Mouse (Mus musculus): ENCODE data around the gene Eno3.

The Eno3 gene

DNA sequence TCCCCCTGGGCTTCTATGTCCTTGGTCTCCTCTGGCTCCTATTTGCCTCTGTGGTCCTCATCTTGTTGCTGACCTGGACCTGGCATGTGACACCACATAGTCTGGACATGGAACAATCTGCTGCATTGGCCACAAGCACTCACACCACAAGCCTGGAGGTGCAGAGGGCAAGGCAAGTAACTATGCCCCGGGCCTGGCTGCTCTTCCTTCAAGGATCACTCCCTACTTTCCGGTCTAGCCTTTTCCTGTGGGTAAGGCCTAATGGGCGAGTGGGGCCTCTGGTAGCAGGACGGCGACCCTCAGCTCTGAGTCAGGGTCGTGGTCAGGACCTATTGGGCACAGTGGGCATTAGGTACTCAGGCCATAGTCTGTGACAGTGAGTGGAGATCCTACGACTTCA, 15.8 kb upstream of the Eno3 start:
- DNase-seq (ENCODE audit: extremely low read depth, insufficient read length, low spot score), result no peak

DNA sequence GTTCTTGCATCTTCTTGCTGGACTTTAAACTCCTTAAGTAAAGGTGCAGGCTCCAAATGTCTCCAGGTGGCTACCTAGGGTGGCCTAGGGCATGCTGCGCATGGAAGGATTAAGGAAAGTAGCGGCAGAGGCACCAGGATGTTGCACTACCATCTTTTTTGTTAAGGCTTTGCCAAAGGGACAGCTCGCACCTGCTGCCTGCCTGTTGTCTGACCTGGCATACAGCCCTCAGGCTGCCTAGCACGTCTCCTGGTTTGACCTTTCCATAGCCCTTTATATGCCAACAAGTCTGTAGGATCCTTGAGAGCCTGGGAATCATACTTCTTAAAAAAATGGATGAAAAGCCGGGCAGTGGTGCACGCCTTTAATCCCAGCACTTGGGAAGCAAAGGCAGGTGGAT, 14.0 kb upstream of the Eno3 start:
- no peak for DNase-seq (ENCODE audit: extremely low read depth, insufficient read length, low spot score)

DNA sequence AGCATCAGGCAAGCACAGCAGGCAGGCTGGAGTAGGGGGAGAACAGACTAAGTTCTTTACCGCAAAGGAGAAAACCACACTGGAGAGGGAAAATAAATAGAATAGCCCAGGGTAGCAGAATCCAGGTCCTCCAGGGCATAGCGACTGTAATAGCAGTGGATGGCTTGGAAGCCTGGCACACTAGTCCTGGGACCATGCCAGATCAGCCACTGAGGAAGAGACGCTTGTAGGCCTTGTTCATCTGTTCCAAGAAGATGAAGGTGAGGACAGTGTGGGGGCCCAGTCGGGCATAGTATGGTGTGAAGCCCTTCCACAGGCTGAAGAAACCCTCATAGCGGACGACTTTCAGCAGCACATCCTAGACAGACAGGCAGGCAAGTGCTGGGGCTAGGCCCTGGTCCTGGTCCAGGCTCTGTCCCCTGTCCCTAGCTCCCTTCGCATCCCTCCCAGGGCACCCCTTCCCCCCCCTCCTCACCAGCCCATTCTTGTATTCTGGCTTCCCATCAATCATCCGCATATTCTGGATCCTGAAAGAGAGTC, 12.4 kb upstream of the Eno3 start:
- no peak for DNase-seq (ENCODE audit: extremely low read depth, insufficient read length, low spot score)

DNA sequence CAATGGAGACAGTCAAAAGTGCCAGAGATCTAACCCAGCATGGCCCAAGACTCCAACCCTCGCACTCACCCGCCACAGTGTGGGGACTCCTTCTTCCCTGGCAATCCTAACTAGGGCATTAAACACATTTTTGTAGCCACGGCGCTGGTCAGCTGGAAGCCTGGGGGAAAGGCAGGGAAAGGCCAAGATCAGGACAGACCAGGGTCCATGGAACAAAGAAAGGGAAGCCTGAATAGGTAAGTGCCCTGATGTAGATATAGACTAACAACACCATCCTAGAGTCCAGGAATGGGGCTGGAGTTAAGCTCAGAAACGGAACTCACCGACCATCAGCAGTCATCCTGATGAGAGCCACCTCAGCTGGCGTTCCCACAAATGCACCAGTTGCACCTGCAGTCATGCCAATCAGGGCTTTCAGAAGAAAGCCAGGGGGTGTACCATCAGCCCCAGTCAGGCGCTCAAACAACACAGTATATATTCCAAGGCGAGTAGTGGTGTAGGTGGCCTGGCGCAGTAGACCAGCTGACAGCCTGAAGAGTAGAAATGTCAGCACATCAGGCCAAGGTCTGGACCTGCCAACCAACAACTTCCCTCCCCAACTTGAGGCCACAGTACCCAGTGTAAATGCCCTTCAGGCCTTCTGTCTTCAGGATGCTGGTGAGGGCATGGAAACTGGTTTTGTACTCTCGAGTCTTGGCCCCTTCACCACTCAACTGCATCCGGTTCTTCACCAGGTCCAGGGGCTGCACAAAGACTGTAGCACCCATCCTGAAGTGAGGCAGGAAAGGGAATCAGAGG, 11.3 kb upstream of the Eno3 start:
- DNase-seq (ENCODE audit: extremely low read depth, insufficient read length, low spot score), result no peak

DNA sequence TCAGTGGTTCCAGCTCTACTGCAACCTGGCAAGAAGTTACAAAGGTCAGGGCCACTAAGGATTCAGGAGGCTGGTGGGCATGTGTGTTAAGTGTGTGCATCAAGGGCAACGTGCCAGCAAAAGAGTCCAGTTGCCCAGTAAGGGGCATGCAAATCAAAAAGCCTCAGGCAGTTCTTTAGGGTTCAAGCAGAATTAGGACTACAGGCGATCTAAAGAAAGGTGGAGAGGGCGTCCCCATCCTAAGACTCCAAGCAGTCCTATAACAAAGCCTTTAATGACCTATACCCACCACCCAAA, 10.8 kb upstream of the Eno3 start:
- DNase-seq (ENCODE audit: extremely low read depth, insufficient read length, low spot score), result no peak

DNA sequence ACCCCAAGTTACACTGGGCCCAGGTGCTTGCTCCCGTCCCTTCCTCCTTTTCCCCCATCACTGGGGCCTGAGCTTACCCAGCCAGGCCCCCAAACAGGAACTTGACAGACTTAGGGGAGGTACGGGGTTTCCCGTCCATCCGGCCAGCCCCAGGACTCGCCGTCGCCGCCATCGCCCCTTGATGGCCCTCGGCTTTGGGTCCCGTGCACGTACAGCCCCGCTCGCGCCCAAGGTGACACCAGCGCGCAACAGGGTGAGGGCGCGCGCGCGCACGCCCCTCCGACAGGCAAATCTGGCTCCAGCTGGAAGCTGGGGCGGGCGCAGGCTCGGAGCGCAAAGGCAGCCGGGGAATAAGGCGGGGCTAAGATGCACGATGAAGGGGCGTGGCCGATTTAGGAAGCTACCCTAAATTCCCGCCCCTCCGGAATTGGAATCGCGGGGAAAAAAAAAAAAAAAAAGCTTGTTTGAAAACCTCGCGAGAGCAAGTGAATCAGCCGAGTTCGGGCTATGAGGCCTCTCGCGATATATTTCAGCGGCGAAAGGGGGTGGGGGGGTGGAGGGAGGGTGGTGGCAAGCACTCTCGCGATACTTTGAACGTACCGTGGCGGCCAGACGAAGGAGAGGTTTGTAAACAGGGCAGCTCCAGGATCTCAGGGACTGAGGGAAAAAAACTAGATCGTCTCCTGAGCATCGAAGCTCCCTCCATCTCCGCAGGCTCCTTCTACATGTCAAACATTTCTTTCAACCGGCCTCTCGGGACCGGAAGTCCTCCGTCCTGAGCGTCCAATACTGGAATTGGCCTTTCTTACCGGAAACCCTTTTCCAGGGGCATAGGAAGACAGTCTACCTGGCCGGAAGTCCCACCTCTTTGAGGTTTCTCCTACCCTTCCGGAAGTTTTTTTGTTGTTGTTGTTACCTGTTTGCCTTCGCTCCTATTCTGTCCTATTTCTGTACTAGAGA, 10.0 kb upstream of the Eno3 start, which contains the start of the genes Rnf167 and Slc25a11:
Gene Rnf167 (plus strand): TSS at position 545 of the 960 bp plus-strand sequence.
Gene Slc25a11 (minus strand): TSS at position 789 of the 960 bp plus-strand sequence.
- DNase-seq (ENCODE audit: extremely low read depth, insufficient read length, low spot score), result peak; percentile 98

DNA sequence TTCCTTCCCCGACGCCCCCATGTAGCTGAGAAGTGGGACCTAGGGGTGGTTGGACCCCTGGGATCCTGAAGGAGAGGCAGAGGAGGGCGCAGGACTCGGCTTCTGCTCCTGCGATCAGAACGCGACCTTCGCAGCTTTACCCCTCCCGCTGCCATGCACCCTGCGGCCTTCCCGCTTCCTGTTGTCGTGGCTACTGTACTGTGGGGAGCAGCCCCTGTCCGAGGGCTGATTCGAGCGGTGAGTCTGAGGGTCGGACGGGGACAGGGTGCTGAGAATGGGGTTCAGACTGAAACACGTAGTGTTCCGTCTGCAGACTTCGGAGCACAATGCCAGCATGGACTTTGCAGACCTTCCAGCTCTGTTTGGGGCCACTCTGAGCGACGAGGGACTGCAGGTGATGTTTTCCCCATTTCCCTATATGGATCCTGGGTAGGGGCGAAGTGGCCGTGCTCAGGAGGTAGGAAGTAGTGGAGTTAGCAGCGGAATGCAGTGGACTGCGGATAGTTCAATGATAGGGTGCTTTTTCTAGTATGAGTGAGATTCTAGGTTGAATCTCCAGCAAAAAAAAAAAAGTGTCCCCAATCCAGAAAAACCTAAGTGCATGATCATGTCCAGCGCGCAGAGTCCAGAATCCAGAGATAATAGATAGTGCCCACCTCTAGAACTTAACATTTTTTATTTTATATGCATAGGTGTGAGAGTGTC, 9.1 kb upstream of the Eno3 start:
- DNase-seq (ENCODE audit: extremely low read depth, insufficient read length, low spot score), result peak; percentile 63

DNA sequence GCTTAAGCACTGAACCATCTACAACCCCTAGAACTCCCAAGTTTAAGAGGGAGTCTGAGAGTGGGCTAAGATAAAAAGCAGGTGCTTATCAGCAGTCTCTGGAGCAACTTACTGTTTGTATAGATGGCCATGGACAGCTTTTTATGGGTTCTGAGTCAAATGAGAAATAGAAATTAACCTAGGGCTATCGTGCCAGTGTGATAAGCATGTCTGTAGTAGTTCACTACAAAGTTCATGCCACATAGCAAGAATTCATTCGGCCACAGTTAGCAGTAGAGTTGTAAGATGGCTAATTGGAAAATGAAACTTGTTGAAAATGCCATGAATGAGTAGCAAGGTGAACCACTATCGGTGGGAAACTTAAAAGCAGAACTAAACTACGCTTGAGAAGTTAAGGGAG, 8.5 kb upstream of the Eno3 start:
- no peak for DNase-seq (ENCODE audit: extremely low read depth, insufficient read length, low spot score)

DNA sequence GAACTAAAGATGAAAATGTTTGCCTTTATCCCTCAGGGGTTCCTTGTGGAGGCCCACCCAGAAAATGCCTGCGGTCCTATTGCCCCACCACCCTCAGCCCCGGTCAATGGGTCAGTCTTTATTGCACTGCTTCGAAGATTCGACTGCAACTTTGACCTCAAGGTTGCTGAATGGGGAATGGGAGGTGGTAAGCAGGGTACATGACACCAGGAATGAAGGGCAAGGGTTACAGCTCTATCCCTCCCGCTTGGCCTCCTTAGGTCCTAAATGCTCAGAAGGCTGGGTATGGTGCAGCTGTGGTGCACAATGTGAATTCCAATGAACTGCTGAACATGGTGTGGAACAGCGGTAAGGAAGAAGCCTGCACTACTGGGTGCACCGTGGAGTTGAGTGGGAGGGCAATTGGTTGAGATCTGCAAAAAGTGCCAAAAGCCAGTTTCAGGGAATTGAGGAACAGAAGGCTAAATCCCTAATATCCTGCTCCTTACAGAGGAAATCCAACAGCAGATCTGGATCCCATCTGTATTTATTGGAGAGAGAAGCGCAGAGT, 7.7 kb upstream of the Eno3 start:
- no peak for DNase-seq (ENCODE audit: extremely low read depth, insufficient read length, low spot score)

DNA sequence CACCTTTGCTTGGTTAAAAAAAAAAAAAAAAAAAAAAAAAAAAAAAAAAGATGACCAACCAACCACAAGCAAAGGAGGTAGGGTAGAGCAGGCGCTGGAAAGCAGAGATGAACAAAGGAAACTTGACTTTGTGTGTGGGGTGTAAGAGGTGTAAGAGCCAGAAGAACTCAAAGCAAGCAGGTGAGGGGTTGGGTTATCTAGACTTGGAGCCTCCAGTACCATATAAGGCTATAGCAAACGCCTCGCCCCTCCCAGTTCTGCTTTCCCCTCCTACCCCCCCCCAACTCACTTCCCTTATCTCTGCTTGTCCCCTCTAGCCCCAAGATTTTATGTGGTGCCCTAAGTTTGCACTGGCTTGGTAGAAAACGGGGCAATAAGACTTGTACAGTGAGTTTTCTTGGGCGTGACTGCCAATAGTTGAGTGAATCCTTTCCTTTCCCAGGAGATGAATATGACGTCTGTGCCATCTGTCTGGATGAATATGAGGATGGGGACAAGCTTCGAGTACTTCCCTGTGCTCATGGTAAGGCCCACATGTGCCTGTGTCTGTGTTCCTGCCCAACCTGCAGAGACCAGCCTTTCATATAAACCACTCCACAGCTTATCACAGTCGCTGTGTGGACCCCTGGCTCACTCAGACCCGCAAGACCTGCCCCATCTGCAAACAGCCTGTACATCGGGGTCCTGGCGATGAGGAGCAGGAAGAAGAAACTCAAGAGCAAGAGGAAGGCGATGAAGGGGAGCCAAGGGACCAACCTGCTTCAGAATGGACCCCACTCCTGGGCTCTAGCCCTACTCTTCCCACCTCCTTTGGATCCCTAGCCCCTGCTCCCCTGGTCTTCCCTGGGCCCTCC, 6.5 kb upstream of the Eno3 start:
- DNase-seq (ENCODE audit: extremely low read depth, insufficient read length, low spot score), result no peak

DNA sequence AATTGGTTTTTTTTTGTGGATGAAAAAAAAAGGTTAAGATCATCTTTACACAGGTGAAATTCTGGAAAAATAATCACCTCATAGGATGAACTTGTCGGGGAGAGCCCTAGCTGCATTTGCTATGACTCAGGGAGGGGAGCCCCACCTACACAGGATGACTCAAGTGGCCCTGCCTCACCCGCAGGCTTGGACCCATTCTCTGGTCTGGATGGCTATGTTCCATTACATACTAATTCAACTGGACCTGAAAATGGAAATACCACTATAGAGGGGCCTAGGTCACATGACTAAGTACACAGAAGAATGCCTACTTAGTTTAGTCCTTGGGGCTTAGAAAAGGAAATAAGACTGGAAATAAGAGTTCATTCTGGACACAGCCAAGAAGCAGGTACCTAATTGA, 5.6 kb upstream of the Eno3 start:
- DNase-seq (ENCODE audit: extremely low read depth, insufficient read length, low spot score), result peak; percentile 71

DNA sequence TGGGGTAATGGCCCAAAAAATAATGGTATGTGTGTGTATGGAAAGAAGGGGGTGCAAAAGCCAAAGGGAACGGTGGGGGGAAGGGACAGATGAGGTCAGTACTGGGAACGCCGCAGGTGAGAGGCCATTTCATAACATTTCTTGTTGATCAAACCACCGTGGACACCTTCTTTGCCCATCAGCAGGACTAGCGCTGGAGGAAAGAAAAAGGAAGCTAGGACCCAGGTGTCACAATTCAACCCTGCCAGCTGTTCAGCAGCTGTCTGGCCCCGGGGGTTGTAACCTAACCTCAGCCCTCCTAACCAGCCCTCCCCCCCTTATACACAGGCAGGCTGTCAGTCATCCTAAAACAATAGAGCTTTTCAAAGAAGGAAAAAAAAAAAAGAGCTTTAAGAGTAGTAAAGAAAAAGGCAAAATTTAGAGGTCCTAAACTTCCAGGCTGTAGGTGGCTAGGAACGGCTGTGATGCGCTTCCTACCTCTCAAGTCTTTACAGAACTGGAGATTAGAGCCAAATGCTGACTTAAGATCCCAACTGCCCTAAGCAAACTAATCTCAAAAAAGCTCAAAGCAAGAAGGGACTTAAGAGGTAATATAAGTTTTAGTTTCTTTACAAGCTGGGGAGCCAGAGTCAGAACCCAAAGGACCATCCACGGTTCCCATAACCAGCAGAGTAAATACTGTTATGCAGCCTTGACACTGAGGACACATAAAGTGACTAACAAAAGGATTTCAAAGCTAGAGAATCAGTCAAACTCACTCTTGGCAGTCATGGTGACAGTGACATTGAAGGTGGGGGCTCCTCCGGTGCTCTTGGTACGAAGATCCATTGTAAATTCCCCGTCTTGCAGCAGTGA, 4.7 kb upstream of the Eno3 start:
- DNase-seq (ENCODE audit: extremely low read depth, insufficient read length, low spot score), result no peak

DNA sequence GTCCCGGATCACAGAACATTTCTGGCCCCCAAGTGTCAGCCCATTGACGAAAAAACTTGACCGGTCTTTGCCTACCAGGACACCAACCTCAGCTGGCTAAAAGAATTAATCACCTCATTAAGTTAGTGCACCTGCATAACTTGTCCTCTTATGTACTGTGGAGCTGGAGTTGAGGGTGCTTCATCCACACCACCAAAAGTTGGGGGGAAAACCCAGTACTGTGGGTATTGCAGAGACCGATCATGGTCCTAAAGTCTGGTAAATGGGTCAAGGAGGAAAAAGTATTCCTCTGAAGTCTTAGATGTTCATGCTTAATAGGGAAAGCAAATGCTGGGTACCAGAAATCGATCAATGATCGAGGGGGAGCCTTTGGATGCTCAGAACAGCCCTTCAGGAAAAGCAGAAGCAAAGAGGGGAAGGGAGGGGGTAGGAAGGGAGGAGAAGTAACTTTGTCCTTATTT, 4.1 kb upstream of the Eno3 start:
- DNase-seq (ENCODE audit: extremely low read depth, insufficient read length, low spot score), result no peak

DNA sequence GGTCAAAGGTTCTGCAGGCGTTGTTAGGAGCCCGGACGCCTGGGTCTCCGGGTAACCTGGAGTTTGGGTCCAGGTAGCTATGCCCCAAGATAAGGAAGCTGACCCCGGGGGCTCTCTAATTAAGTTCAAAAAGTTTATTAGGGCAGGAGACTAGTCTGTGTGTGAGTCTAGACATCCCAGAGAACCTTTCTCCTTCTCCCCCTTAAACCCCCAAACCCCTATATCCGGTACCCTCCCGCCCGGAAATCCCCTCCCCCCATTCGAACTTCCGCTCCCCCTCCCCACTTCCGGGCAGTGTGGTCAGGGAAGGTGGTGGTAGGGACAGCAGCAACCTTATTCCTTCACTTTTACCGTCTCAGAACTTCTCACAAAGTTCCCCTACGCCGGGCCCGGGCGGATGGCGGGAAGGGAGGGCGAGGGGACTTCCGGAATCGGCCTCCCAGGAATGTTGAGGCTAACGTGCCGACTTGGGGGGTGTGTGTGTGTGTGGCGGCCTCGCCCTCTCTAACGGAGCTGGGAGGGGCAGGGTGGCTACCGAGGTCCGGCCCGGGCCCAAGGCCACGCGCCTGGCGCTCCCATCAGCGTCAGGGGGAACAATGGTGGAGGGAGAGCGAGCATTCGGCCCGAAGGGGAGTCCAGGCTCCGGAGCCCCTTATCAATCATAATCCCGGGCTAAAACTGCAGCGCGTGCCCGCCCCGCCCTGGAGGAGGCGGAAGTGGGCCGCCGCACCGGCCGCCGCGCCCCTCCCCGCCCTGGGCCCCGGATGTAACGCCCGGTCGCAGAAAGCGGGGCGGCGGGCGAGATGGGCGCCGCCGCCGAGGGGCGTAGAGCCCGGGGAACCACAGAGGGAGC, 3.4 kb upstream of the Eno3 start:
- DNase-seq (ENCODE audit: extremely low read depth, insufficient read length, low spot score), result peak; percentile 84

DNA sequence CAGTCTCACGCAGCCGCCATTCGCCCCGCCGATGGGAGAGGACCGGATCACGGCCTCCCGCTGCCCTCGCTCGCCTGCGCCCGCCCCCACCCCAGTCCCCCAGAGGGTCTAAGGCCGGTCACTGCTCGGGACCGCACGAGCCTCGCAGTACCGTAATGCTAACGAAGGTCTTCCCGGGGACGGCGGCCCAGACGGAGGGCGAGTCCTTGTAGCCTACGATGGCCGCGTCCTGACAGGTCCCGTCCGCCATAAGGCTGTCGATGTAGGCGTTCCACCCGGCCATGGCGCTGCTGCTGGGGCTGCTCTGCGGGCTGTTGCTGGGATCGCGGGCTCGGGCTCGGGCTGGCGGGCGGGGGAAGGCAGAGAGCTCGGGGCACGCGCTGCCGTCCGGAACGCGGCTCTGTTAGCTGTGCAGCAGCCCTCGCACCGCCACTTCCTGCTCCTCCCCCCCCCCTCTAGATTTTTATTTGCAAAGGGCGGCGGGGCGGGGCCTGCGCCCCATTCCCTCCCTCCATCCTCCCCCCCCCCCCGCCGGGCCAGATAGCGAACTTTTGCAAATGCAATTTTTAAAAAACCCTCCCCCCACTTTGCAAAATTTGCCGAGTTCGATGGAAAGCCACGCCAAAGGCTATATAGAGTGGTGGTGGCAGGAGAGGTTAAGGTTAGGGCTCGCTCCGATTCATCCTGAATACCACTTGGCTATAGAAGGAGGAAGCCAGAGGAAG, 2.6 kb upstream of the Eno3 start, which contains the start of gene Pfn1:
Gene Pfn1 (minus strand): TSS at position 447 of the 725 bp plus-strand sequence.
- peak; percentile 86 for DNase-seq (ENCODE audit: extremely low read depth, insufficient read length, low spot score)

DNA sequence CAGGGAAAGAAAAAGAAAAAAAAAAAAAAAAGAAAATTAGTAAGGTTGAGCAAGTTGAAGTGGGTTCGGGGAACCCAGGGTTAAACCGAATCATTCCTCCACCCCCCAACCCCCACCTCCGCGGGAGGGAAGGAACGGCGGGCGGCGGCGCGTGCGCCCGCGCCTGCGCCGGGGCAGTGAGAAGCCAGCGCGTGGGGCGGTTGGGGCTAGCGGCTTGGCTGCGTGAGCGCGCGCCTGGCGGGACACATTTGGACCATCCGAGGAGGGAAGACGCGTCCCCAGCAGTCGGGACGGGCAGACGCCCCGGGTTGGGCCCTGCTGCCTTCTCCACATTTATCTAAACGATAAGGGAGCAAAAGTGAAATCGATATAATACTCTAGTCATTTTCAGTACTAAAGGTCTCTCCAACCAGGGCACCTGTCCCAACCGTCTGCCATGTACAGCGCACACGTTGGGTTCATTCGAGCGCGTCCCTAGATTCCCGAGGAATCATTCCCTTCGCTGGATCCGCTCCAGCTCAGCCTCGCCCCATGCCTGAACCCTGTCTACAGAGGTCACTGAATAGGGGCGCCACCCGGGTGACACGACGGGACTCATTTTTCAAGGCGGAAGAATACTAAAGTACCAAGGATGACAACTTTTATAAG, 2.0 kb upstream of the Eno3 start:
- DNase-seq (ENCODE audit: extremely low read depth, insufficient read length, low spot score), result peak; percentile 93

Data from 3134 (cell line).